Mouse (Mus musculus): ENCODE measurements around the gene Msantd2. TPM values are rescaled to one million over a fixed set of nuclear protein-coding genes. Genes with fewer than 3 reads are reported as not detected.

Msantd2 gene
- polyA plus RNA-seq, 1 experiment from 2014 or later = 7.5 TPM

DNA sequence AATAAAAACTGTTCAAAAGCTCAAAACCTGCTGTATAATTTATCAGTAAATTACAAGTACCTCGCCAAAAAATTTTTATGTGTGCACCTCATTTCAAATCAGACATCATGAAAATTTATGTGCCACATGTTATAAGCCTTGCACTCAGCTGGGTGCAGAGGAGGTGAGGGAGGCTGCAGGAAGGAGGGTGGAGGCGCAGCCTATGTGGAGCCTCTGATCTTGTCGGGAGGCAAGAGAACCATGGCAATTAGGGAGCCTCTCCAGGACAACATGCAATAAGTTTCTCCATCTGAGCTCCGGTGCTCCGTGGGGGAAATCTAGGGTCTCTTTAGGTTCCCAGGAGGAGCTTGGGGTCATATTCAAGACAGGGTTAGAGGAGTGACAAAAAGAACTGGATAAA is 78.3 kb downstream of the Msantd2 start:
- no peak for DNase-seq (ENCODE audit: low spot score)
- H3K4me3 ChIP-seq (ENCODE audit: low read depth, low read length) = no peak overlapping the region
- no peaks in the 10 kb centered on the region for H3K4me1 ChIP-seq (replicated peaks; ENCODE audit: control insufficient read depth, insufficient read depth)
- WGBS = 50% methylated on average over 5 of the region's 5 CpGs
- ATAC-seq (ENCODE audit: low FRiP score, low TSS enrichment) = no peak
- no peaks in the 10 kb centered on the region for H3K9me3 ChIP-seq (ENCODE audit: control insufficient read depth, low read length)
- H3K27me3 ChIP-seq (ENCODE audit: control insufficient read depth, insufficient read depth, low read length) = no peaks in the 10 kb centered on the region
- no peak overlapping the region for H3K9ac ChIP-seq (ENCODE audit: low read length)
- no peaks in the 10 kb centered on the region for H3K36me3 ChIP-seq (ENCODE audit: control insufficient read depth, insufficient read depth, low read length)
- H3K27ac ChIP-seq (replicated peaks) = no peak overlapping the region
- no peak for TF ChIP-seq CTCF (IDR thresholded peaks at IDR 0.05; ENCODE audit: low read depth)
- TF ChIP-seq EP300 (optimal IDR thresholded peaks at IDR 0.05) = no peak
- H3K4me2 ChIP-seq (replicated peaks; ENCODE audit: low read depth) = peak overlapping the region; percentile 5; the same call in 1 of the 2 replicates

DNA sequence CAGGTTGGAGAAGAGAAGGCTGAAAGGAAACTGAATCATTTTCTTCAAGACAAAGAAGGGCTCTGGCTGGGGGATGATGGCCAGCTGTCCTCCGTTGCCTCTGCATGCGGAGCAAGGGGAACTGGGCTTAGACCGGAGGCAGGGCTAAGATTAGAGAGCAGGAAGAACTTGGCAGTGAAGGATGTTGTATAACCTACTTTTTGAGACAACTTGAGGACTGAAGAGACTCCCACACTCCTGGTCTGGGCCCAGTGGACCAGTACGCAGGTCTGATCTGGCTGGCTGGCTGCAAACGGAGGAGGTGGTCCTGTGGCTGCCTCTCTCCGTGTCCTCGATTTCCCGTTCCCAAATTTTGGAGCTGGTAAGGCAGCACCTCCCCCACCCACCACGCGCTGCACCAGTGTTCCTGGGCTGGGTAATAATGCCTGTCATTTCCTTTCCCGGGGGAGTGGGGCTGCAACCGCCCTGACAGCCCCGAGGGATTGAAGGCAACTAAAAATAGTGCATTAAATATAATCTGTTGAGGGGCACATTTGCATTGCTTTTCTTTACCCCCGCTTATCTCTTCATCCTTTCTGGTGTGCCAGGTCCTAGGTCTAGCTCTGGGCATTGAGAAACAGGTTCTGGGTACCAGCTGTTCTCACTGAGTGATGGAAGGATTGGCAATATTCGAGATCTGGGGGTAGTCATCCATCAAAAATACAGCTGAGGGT is 78.9 kb downstream of the Msantd2 start:
- Histone ChIP-seq H3K9me3 (ENCODE audit: control insufficient read depth, low read length) (no peaks in the 10 kb centered on the region), H3K9ac (ENCODE audit: low read length) (no peak overlapping the region), H3K4me1 (replicated peaks; ENCODE audit: control insufficient read depth, insufficient read depth) (no peaks in the 10 kb centered on the region), H3K27ac (replicated peaks) (no peak overlapping the region), H3K27me3 (ENCODE audit: control insufficient read depth, insufficient read depth, low read length) (no peaks in the 10 kb centered on the region), H3K36me3 (ENCODE audit: control insufficient read depth, insufficient read depth, low read length) (no peaks in the 10 kb centered on the region), H3K4me3 (ENCODE audit: low read depth, low read length) (no peak overlapping the region), H3K4me2 (replicated peaks; ENCODE audit: low read depth) (peak overlapping the region; percentile 5; the same call in 1 of the 2 replicates)
- DNase-seq (ENCODE audit: low spot score) (no peak), ATAC-seq (ENCODE audit: low FRiP score, low TSS enrichment) (no peak)
- WGBS = 32% methylated on average over 15 of the region's 15 CpGs
- no peak for TF ChIP-seq EP300 (optimal IDR thresholded peaks at IDR 0.05)
- TF ChIP-seq CTCF (IDR thresholded peaks at IDR 0.05; ENCODE audit: low read depth) = no peak

DNA sequence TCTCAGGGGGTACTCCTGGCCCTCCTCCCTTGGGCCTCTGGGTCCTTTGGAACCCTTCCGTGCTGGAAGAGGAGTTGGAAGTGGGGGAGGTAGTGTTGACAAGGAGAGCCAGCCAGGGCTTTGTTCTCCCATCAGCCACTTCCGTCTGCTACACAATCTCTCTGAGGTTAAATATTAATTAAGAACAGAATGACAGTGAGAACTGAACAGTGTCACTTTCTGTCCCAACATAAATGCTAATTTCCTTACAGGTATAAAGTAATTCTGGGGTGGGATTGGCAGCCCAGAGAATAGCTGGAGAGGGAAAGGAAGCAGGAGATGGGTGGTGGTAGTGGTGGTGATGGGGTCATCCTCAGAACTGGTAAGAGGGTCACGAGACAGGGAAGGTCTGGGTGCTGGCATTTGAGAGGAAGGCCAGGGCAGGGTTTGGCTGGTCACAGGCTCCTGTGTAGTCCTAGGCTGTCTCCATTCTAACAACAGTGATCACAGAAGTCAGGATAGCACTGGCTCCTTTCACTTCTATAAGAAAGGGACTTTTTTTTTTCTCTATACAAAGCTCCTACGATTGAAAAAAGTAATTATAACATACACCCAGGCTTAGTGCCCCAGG is 79.6 kb downstream of the Msantd2 start:
- no peak overlapping the region for H3K4me3 ChIP-seq (ENCODE audit: low read depth, low read length)
- DNase-seq (ENCODE audit: low spot score) = no peak
- H3K4me1 ChIP-seq (replicated peaks; ENCODE audit: control insufficient read depth, insufficient read depth) = no peaks in the 10 kb centered on the region
- ATAC-seq (ENCODE audit: low FRiP score, low TSS enrichment) = no peak
- no peak for TF ChIP-seq CTCF (IDR thresholded peaks at IDR 0.05; ENCODE audit: low read depth)
- TF ChIP-seq EP300 (optimal IDR thresholded peaks at IDR 0.05) = no peak
- no peak overlapping the region for H3K4me2 ChIP-seq (replicated peaks; ENCODE audit: low read depth)
- H3K27me3 ChIP-seq (ENCODE audit: control insufficient read depth, insufficient read depth, low read length) = no peaks in the 10 kb centered on the region
- H3K9ac ChIP-seq (ENCODE audit: low read length) = no peak overlapping the region
- H3K9me3 ChIP-seq (ENCODE audit: control insufficient read depth, low read length) = no peaks in the 10 kb centered on the region
- no peaks in the 10 kb centered on the region for H3K36me3 ChIP-seq (ENCODE audit: control insufficient read depth, insufficient read depth, low read length)
- no peak overlapping the region for H3K27ac ChIP-seq (replicated peaks)
- WGBS = 37% methylated on average over 4 of the region's 4 CpGs

DNA sequence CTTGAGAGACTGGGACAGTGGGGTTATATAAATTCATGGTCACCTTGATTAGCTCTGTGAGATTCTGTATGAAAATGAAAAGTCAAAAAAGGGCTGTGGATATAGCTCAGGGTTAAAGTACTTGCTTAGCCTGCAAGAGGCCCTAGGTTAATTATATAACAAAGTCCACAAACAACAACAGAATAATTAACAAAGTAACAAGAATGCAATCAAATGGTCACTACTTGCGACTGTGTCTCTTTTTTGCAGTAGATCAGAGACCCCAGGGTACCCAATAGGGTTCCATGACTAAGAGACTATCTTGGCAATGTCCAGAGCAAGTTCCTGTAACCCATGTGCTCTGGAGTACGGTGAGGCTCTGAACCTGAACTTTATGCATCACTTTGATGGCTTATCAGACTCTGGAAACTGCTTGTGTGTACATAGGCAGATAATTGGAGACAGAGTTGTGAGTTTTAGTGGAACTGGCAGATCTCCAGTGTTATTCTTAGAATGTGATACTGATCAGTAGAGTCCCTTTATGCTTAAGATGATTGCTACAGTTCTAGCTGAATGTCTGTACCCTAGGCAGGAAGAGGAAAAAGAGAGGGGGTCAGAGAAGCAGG is 80.2 kb downstream of the Msantd2 start:
- TF ChIP-seq CTCF (IDR thresholded peaks at IDR 0.05; ENCODE audit: low read depth) (no peak), EP300 (optimal IDR thresholded peaks at IDR 0.05) (no peak)
- ATAC-seq (ENCODE audit: low FRiP score, low TSS enrichment) (no peak), DNase-seq (ENCODE audit: low spot score) (no peak)
- Histone ChIP-seq H3K4me2 (replicated peaks; ENCODE audit: low read depth) (no peak overlapping the region), H3K4me3 (ENCODE audit: low read depth, low read length) (no peak overlapping the region), H3K4me1 (replicated peaks; ENCODE audit: control insufficient read depth, insufficient read depth) (no peaks in the 10 kb centered on the region), H3K9me3 (ENCODE audit: control insufficient read depth, low read length) (no peaks in the 10 kb centered on the region), H3K9ac (ENCODE audit: low read length) (no peak overlapping the region), H3K27me3 (ENCODE audit: control insufficient read depth, insufficient read depth, low read length) (no peaks in the 10 kb centered on the region), H3K27ac (replicated peaks) (no peak overlapping the region), H3K36me3 (ENCODE audit: control insufficient read depth, insufficient read depth, low read length) (no peaks in the 10 kb centered on the region)
- WGBS = 70% methylated on average over 2 of the region's 2 CpGs

DNA sequence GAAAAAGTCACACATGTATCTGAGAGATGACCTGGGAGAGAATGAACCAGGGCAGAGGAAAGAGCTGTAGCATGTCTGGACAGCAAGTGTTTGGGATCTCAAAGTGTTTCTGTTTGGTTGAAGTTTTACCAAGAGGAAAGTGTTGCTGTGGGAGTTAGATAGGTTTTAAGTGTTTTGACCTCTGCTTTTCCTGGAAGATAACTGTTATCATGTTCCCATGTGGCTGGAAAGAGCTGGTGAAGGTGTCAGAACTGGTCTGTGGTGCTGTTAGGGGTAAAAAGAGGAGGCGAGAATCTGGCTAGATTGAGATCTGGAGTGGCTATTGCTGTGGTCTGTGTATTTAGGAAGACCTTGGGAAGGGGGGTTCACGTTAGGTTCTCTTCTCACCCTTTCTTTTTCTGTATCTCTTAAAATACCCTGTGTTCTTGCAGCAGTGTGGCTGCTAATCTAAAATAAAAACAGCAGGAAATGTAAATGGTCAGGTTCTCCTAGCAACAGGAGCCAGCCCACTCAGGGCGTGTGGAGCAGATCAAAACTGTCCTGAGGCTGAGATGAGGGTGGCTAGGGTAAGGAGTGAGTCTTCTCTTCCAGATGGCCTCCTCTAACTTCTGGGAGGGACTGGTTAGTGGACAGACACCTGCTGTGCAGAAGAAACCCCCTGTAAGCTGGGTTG is 83.2 kb downstream of the Msantd2 start:
- no peaks in the 10 kb centered on the region for H3K36me3 ChIP-seq (ENCODE audit: control insufficient read depth, insufficient read depth, low read length)
- H3K27ac ChIP-seq (replicated peaks) = no peak overlapping the region
- H3K27me3 ChIP-seq (ENCODE audit: control insufficient read depth, insufficient read depth, low read length) = no peaks in the 10 kb centered on the region
- ATAC-seq (ENCODE audit: low FRiP score, low TSS enrichment) = no peak
- no peaks in the 10 kb centered on the region for H3K4me1 ChIP-seq (replicated peaks; ENCODE audit: control insufficient read depth, insufficient read depth)
- no peak overlapping the region for H3K9ac ChIP-seq (ENCODE audit: low read length)
- no peak overlapping the region for H3K4me2 ChIP-seq (replicated peaks; ENCODE audit: low read depth)
- TF ChIP-seq CTCF (IDR thresholded peaks at IDR 0.05; ENCODE audit: low read depth) = no peak
- no peak for TF ChIP-seq EP300 (optimal IDR thresholded peaks at IDR 0.05)
- H3K4me3 ChIP-seq (ENCODE audit: low read depth, low read length) = no peak overlapping the region
- WGBS = 45% methylated on average over 3 of the region's 3 CpGs
- H3K9me3 ChIP-seq (ENCODE audit: control insufficient read depth, low read length) = no peaks in the 10 kb centered on the region
- no peak for DNase-seq (ENCODE audit: low spot score)

Other genes with a start within 250 kb of the Msantd2 start
- gene Slc37a2, start 233.6 kb upstream of the Msantd2 start, polyA plus RNA-seq (2015; fragmentation: Nextera tagmentation; extraction: Ambion mirVana) = 2.5 and 3.9 TPM in 2 replicates
- 2.2 TPM in 2 replicates for gene Ccdc15, start 140.9 kb upstream of the Msantd2 start, polyA plus RNA-seq (2015; fragmentation: Nextera tagmentation; extraction: Ambion mirVana)
- gene Hepacam, start 122.0 kb upstream of the Msantd2 start, polyA plus RNA-seq (2015; fragmentation: Nextera tagmentation; extraction: Ambion mirVana) = 0.08 and 0.10 TPM in 2 replicates
- 4.4 and 5.2 TPM in 2 replicates for gene Robo4, start 87.4 kb upstream of the Msantd2 start, polyA plus RNA-seq (2015; fragmentation: Nextera tagmentation; extraction: Ambion mirVana)
- 0.02 and 0.11 TPM in 2 replicates for gene Robo3, start 56.1 kb upstream of the Msantd2 start, polyA plus RNA-seq (2015; fragmentation: Nextera tagmentation; extraction: Ambion mirVana)
- gene Esam, start 38.8 kb downstream of the Msantd2 start, polyA plus RNA-seq (2015; fragmentation: Nextera tagmentation; extraction: Ambion mirVana) = 28.2 and 30.5 TPM in 2 replicates
- 350 and 369 TPM in 2 replicates for gene Vsig2, start 49.9 kb downstream of the Msantd2 start, polyA plus RNA-seq (2015; fragmentation: Nextera tagmentation; extraction: Ambion mirVana)
- 2.3 and 2.6 TPM in 2 replicates for gene Nrgn, start 63.6 kb downstream of the Msantd2 start, polyA plus RNA-seq (2015; fragmentation: Nextera tagmentation; extraction: Ambion mirVana)
- 6.9 and 7.7 TPM in 2 replicates for gene Siae, start 66.4 kb downstream of the Msantd2 start, polyA plus RNA-seq (2015; fragmentation: Nextera tagmentation; extraction: Ambion mirVana)
- 3.4 and 4.0 TPM in 2 replicates for gene Spa17, start 124.4 kb downstream of the Msantd2 start, polyA plus RNA-seq (2015; fragmentation: Nextera tagmentation; extraction: Ambion mirVana)
- gene Tbrg1, start 168.0 kb downstream of the Msantd2 start, polyA plus RNA-seq (2015; fragmentation: Nextera tagmentation; extraction: Ambion mirVana) = 171 and 180 TPM in 2 replicates
- 0.15 TPM in 1 of 2 replicates, not detected in the other for gene Panx3, start 179.9 kb downstream of the Msantd2 start, polyA plus RNA-seq (2015; fragmentation: Nextera tagmentation; extraction: Ambion mirVana)
- 0.04 TPM in 1 of 2 replicates, not detected in the other for gene Olfr160, start 226.9 kb downstream of the Msantd2 start, polyA plus RNA-seq (2015; fragmentation: Nextera tagmentation; extraction: Ambion mirVana)

All from stomach, postnatal 0 days (tissue).